Mouse (Mus musculus): Measurements from ENCODE around the gene Ehhadh.

DNA sequence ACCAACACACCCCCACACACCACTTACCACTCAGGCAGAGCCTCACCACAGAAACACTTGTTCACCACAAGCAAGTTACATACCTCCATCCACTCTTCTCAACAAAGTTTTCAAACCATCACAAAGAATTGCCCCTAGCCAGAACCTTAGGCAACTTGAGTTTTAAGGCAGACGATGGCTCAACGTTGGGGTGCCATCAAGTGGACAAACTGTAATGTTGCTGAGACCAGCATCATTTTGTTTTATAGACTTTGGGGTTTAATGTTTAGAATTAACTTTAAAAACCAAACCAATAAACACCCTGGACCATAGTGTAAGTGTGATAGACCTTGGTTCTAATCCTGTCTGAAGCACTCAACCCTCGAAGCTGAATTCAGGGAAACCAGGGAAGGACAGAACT, 19.4 kb downstream of the Ehhadh start:
- TF ChIP-seq TAL1 (conservative IDR thresholded peaks at IDR 0.05; ENCODE audit: low read depth, low read length) (no peak), CTCF (IDR thresholded peaks at IDR 0.05; ENCODE audit: low read depth, low read length) (no peak), POLR2AphosphoS5 (IDR thresholded peaks at IDR 0.05; ENCODE audit: insufficient replicate concordance, low read depth, low read length) (no peak), GATA1 (IDR thresholded peaks at IDR 0.05; ENCODE audit: borderline replicate concordance, low read length) (no peak), GATA2 (IDR thresholded peaks at IDR 0.05; ENCODE audit: borderline replicate concordance, low read depth, low read length) (no peak)
